Mouse (Mus musculus): ENCODE measurements at regions not wholly inside any gene's neighbourhood (a gene's known extent, or its start where the extent isn't known, plus 50 kb on each side); places are given as distances from the start of the nearest gene placed in this dataset.

- TF ChIP-seq CTCF (IDR thresholded peaks at IDR 0.05; ENCODE audit: extremely low read depth, insufficient read depth, low read length) = no peak
- no peak for TF ChIP-seq POLR2A (IDR thresholded peaks at IDR 0.05; ENCODE audit: extremely low read depth, insufficient read depth, low read length)
These were observed 95.4 kb downstream of the Zfp36l1 start for GRCm38 (mm10) chr12:80017376-80017929.
